Mouse (Mus musculus): ENCODE data around the gene Fam166b. TPM values are rescaled to one million over a fixed set of nuclear protein-coding genes. Genes with fewer than 3 reads are reported as not detected.

Fam166b gene
- polyA plus RNA-seq, 1 experiment from 2014 or later, result 1.5 TPM

DNA sequence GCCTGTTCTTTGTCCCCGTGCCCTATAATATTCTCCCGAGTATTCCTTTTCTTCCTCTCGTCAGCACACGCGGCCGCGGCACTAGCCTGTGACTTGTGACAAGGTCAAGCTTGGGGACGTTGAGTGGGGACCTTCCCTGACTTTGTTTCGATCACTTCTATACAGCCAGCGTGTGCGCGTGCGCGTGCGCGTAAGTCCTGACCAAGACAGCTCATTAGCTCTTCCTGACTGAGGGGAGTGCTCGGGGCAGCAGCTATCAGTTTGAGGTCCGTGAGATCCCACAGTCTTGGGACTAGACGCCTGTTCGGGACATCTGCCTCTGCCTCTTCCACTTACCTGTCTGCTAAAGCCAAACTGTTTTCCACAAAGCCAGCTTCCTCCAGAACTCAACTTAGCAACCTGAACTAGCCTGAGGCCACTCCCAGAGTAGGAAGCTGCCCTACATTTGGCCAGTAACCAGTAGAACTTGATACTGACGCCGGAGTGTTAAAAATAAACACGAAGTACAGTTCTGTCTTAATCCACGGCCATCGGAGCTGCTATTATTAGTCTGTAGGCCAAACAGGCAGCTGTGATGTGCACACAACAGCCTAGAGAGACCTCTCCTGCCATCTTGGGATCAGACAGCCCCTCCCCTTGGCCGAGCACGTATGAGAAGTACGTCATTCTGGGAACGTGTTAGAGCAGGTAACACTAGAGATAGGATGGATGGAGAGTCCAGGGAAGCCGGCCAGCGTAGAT lies 29.4 kb downstream of the Fam166b start:
- no peak for ATAC-seq (ENCODE audit: low FRiP score, low read depth)
- H3K9ac ChIP-seq, result no peak overlapping the region

DNA sequence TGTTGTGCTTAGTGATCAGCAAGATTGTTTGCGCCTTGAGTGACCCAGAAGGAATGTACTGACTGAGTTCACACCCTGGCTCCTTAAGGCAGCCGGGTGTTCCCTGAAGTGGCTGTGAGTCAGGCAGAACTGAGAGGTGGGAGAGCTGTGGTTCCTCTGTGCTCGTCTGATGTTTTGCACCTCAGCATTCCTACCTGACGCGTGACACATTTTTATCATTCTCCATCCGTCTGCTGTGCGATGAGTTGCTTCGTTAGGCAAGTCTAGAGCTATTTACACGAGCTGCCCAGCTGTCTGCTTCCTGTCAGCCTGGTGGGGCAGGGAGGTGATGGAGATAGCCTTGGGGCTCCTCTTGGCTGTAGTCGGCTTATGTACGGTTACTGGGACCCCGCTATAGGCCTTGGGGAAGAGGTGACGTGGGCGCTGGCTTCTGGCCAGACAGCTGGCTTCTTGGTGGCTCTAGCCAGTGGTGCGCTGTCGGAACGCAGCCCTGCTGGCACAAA lies 30.1 kb downstream of the Fam166b start:
- H3K4me1 ChIP-seq (replicated peaks), result peaks cover 27% of the 10 kb centered on the region
- WGBS, result 45% methylated on average over 17 of the region's 17 CpGs
- H3K9me3 ChIP-seq, result no peaks in the 10 kb centered on the region
- peak; percentile 55; the same call in 1 of the 2 replicates for ATAC-seq (ENCODE audit: low FRiP score, low read depth)
- H3K4me2 ChIP-seq, result peak overlapping the region; percentile 9
- H3K9ac ChIP-seq, result no peak overlapping the region
- H3K27me3 ChIP-seq, result no peaks in the 10 kb centered on the region
- H3K4me3 ChIP-seq, result no peak overlapping the region
- H3K27ac ChIP-seq (replicated peaks), result peak overlapping the region; percentile 1
- H3K36me3 ChIP-seq, result no peaks in the 10 kb centered on the region

More for the DNA sequence above, 29.4 kb downstream of the Fam166b start:
- 74% methylated on average over 31 of the region's 31 CpGs for WGBS
- Histone ChIP-seq H3K27ac (replicated peaks) (peak overlapping the region; percentile 1; the same call in 1 of the 2 replicates), H3K4me2 (peak overlapping the region; percentile 9), H3K27me3 (no peaks in the 10 kb centered on the region), H3K9me3 (no peaks in the 10 kb centered on the region), H3K4me1 (replicated peaks) (peaks cover 27% of the 10 kb centered on the region), H3K4me3 (no peak overlapping the region), H3K36me3 (no peaks in the 10 kb centered on the region)

DNA sequence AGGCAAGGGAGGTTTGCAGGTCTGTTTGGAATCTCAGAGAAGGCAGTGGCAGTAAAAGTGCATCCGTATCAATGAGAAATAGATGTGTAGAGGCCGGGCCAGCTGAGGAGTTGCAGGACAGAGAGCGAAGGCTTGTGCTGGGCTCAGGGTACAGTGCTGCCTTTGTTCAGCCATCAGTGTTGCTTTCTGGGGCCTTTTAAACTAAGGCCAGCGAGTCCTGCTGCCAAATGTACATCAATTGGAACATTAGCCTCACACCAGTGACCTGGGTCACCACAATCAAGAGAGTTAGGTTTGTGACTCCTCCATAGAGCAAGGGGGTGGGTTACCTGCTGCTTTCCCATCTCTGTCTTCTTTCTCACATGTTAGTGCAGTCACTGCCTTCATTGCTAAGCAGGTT lies 30.9 kb downstream of the Fam166b start:
- H3K4me1 ChIP-seq (replicated peaks), result peaks cover 27% of the 10 kb centered on the region
- peak overlapping the region; percentile 57 for H3K27ac ChIP-seq (replicated peaks)
- H3K9ac ChIP-seq, result no peak overlapping the region
- H3K36me3 ChIP-seq, result no peaks in the 10 kb centered on the region
- no peaks in the 10 kb centered on the region for H3K27me3 ChIP-seq
- WGBS, result 65% methylated on average over 4 of the region's 4 CpGs
- H3K9me3 ChIP-seq, result no peaks in the 10 kb centered on the region
- no peak overlapping the region for H3K4me2 ChIP-seq
- ATAC-seq (ENCODE audit: low FRiP score, low read depth), result no peak
- H3K4me3 ChIP-seq, result no peak overlapping the region

DNA sequence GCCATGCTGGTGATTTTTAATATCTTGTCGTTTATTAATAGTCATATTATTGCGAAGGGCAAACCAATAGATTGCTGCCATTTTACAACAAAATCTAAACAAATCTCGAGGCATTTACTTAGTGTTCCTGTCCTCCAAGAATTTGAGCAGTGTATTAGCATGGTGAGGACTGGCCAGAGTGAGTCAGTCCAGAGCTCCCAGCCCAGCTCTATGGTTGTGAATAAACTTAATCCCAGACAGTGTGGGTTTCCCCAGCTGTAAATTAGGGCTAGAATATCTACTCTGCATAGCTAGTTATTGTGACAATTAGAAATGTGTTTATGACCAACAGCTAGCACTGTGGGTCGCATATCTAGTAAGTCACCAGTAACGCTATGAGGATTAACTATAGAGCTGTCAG lies 32.6 kb downstream of the Fam166b start:
- WGBS, result 86% methylated on average over 5 of the region's 5 CpGs
- Histone ChIP-seq H3K27me3 (no peaks in the 10 kb centered on the region), H3K9ac (no peak overlapping the region), H3K4me3 (no peak overlapping the region), H3K4me2 (no peak overlapping the region), H3K27ac (replicated peaks) (no peak overlapping the region), H3K4me1 (replicated peaks) (peaks cover 27% of the 10 kb centered on the region), H3K9me3 (no peaks in the 10 kb centered on the region), H3K36me3 (no peaks in the 10 kb centered on the region)
- ATAC-seq (ENCODE audit: low FRiP score, low read depth), result no peak

DNA sequence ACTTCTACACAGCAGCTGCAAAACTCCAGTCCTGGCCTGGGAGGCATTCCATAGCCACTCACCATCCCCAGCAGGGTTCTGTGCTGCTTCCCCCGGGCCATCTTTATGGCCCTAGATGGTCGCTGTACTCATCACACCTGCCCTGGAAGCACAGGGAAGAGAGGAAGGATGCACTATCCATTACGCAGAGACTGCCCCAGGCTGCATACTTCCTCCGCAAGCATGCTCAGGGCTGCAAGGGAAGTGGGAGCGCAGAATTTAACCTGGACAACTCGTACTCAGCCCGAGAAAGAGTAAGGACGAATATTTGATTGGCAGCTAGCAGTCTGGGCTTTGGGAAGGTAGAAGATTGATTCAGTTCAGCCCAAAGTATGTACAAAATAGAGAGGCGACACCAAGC lies 33.1 kb downstream of the Fam166b start:
- no peak overlapping the region for H3K4me3 ChIP-seq
- H3K36me3 ChIP-seq, result no peaks in the 10 kb centered on the region
- H3K4me1 ChIP-seq (replicated peaks), result peaks cover 23% of the 10 kb centered on the region
- H3K27ac ChIP-seq (replicated peaks), result no peak overlapping the region
- H3K9me3 ChIP-seq, result no peaks in the 10 kb centered on the region
- ATAC-seq (ENCODE audit: low FRiP score, low read depth), result no peak
- H3K4me2 ChIP-seq, result no peak overlapping the region
- no peaks in the 10 kb centered on the region for H3K27me3 ChIP-seq
- no peak overlapping the region for H3K9ac ChIP-seq
- 77% methylated on average over 9 of the region's 9 CpGs for WGBS

DNA sequence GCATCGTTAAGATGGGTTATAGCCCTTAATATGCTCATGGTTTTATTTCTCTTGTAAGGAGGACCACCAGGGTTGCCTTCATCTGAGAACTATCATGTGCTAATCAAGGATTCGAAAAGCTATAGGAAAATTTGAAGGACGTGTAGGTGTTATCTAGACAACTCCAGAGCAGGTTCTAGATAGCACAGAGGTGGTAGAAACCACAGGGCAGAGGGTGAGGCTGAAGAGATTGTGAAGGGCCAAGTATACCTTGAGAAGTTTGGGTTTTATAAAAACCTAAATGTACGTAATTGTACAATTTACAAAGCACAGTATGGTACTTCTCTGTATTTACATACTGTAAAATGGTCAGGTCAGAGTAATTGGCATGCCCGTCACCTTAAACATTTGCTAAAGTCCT lies 33.8 kb downstream of the Fam166b start:
- H3K27me3 ChIP-seq, result no peaks in the 10 kb centered on the region
- H3K4me1 ChIP-seq (replicated peaks), result peaks cover 23% of the 10 kb centered on the region
- H3K9me3 ChIP-seq, result no peaks in the 10 kb centered on the region
- no peak overlapping the region for H3K9ac ChIP-seq
- no peak overlapping the region for H3K4me3 ChIP-seq
- no peak overlapping the region for H3K4me2 ChIP-seq
- H3K36me3 ChIP-seq, result no peaks in the 10 kb centered on the region
- WGBS, result 91% methylated on average over 5 of the region's 5 CpGs
- no peak for ATAC-seq (ENCODE audit: low FRiP score, low read depth)
- peak overlapping the region; percentile 0 for H3K27ac ChIP-seq (replicated peaks)

DNA sequence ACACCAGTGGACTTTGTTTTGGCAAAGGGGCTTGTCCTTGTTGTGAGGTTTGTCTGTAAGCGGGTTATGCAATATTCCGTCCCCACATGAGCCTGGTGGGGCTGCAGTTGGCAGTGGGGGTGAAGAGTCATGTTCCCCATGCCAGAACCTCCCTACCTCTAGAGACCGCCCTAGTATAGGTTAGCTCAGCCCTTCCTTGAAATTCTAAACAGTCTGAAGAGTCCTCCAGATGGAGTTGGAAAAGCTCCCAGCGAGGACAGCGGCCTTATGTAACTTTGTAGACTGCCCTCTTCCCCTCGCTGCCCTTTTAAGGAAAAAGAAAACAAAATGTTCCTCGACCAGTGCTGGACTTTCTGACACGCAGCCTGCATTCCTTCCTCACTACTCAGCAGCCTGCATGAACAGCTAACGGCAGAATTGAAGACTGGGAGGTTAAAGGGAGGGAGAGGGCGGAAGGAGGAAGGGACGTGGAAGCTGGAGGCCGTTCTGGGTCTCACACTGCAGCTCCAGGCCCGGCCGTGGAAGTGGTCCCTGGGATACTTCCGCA lies 34.5 kb downstream of the Fam166b start:
- Histone ChIP-seq H3K9me3 (no peaks in the 10 kb centered on the region), H3K4me1 (replicated peaks) (peaks cover 18% of the 10 kb centered on the region), H3K36me3 (no peaks in the 10 kb centered on the region), H3K27ac (replicated peaks) (peak overlapping the region; percentile 0; the same call in 1 of the 2 replicates), H3K27me3 (no peaks in the 10 kb centered on the region), H3K4me2 (no peak overlapping the region), H3K4me3 (no peak overlapping the region), H3K9ac (no peak overlapping the region)
- WGBS, result 75% methylated on average over 15 of the region's 15 CpGs
- no peak for ATAC-seq (ENCODE audit: low FRiP score, low read depth)

DNA sequence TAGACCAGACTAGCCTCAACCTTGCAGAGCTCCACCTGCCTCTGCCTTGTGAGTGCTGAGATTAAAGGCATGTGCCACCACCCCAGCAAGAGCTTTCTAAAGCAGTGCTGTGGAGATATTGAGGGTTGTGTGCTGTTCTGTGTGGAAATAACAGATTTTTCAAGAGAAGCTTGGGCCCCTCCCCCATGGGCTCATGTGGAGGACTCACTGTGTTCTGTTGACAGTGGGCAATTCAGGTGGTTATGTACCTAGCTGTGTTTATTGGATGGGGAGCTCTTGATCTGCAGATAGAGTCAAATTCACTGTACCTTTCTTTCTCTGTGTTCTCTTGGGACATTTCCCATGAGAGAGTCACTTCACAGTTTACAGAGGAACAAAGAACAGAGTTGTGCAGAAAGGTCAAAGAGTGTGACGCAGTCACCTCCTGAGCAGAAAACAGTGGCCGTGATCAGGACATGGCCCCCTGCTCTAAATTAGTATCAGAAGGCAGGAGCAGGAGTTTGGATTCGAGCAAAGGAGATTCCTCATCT lies 37.3 kb downstream of the Fam166b start:
- Histone ChIP-seq H3K4me2 (no peak overlapping the region), H3K4me1 (replicated peaks) (no peaks in the 10 kb centered on the region; the same call in 1 of the 2 replicates), H3K9me3 (no peaks in the 10 kb centered on the region), H3K27ac (replicated peaks) (no peak overlapping the region), H3K9ac (no peak overlapping the region), H3K4me3 (no peak overlapping the region), H3K36me3 (no peaks in the 10 kb centered on the region), H3K27me3 (no peaks in the 10 kb centered on the region)
- WGBS, result 78% methylated on average over 3 of the region's 3 CpGs
- ATAC-seq (ENCODE audit: low FRiP score, low read depth), result no peak

DNA sequence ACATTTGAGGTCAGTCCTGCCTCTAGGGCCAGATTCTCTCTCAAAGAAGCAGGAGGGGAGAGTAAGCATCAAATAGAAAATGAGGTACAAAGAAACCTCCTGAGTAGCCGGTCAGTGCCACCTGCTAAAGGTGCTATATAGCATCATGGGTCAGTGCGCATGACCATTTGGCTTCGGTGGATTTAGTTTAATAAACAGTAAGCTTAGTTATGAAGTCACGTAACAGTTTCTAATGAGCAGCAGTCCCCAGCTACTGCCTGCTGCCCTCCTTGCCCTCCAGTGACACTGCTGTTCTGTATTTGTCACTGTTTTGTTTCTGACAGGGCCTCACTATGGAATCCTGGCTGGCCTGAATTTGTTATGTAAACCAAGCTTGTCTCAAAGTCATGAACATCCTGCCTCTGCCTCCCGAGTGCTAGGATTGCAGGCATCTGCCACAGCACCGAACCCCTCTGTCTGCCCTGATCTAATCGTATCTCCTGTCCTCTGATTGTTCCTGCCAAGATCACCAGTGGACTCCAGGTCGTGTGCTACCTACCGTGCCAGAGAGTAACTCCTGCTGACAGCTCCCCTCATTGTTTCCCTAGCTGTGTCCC lies 39.0 kb downstream of the Fam166b start:
- 71% methylated on average over 9 of the region's 9 CpGs for WGBS

DNA sequence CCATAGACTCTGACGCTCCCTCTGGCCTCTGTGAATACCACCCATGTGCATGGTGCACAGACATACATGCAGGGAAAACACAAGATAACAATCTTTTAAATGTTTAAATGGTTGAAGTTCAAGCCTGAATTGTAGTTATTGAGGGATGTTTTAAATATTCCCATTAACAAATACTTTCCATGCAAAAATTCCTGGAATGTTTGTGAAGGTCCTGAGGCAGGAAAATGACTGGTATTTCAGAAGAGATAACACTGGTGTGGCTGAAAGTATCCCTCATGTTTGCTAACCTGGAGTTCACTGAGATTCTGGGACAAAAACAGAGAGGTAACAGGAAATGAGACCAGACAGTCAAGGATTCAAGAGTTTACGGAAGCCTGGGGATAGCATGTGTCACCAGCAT lies 39.5 kb downstream of the Fam166b start:
- H3K4me2 ChIP-seq, result no peak overlapping the region
- H3K36me3 ChIP-seq, result no peaks in the 10 kb centered on the region
- no peak for ATAC-seq (ENCODE audit: low FRiP score, low read depth)
- no peaks in the 10 kb centered on the region for H3K9me3 ChIP-seq
- H3K9ac ChIP-seq, result no peak overlapping the region
- peaks cover 5% of the 10 kb centered on the region; the same call in 1 of the 2 replicates for H3K4me1 ChIP-seq (replicated peaks)
- no peak overlapping the region for H3K4me3 ChIP-seq
- no peak overlapping the region for H3K27ac ChIP-seq (replicated peaks)
- no peaks in the 10 kb centered on the region for H3K27me3 ChIP-seq
- 85% methylated on average over 2 of the region's 2 CpGs for WGBS

More for the DNA sequence above, 39.0 kb downstream of the Fam166b start:
- peaks cover under 1% of the 10 kb centered on the region; the same call in 1 of the 2 replicates for H3K4me1 ChIP-seq (replicated peaks)
- H3K4me2 ChIP-seq, result no peak overlapping the region
- H3K9ac ChIP-seq, result no peak overlapping the region
- H3K36me3 ChIP-seq, result no peaks in the 10 kb centered on the region
- ATAC-seq (ENCODE audit: low FRiP score, low read depth), result no peak
- H3K27ac ChIP-seq (replicated peaks), result no peak overlapping the region
- H3K27me3 ChIP-seq, result no peaks in the 10 kb centered on the region
- no peak overlapping the region for H3K4me3 ChIP-seq
- no peaks in the 10 kb centered on the region for H3K9me3 ChIP-seq

DNA sequence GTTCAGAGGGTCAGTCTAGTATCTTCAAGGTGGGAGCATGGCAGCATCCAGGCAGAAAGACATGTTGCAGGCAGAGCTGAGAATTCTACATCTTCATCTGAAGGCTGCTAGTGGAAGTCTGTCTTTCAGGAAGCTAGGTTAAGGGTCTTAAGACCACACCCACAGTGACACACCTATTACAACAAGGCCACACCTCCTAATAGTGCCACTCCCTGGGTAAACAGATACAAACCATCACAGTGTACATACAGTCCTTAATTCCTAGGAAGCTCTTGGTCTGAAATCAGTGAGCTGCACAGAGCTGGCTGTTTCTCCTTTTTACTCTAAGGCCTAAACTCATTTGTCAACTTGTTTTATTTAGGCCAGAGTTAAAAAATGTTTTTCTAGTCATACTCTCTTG lies 42.0 kb downstream of the Fam166b start:
- Histone ChIP-seq H3K27ac (replicated peaks) (no peak overlapping the region), H3K36me3 (no peaks in the 10 kb centered on the region), H3K4me1 (replicated peaks) (peaks cover 23% of the 10 kb centered on the region), H3K4me2 (no peak overlapping the region), H3K4me3 (no peak overlapping the region), H3K9me3 (no peaks in the 10 kb centered on the region), H3K27me3 (no peaks in the 10 kb centered on the region), H3K9ac (no peak overlapping the region)
- no peak for ATAC-seq (ENCODE audit: low FRiP score, low read depth)

DNA sequence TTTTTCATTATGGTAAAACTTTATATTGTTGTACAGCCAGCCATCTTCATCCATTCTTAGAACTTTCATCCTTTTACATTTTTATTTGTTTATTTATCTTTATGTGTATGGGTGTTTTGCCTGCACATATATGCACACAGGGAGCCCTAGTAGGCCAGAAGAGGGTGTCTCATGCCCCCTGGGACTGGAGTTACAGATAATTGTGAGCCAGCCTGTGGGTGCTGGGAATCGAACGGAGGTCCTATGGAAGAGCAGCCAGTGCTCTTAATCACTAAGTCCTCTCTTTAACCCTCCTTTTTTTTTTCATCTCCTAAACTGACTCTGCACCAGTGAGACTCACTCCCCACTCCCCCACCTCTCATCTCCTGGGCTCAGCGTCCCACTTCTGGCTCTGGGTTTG lies 44.4 kb downstream of the Fam166b start:
- Histone ChIP-seq H3K36me3 (no peaks in the 10 kb centered on the region), H3K27me3 (no peaks in the 10 kb centered on the region), H3K9me3 (no peaks in the 10 kb centered on the region), H3K4me3 (no peak overlapping the region), H3K27ac (replicated peaks) (no peak overlapping the region), H3K4me1 (replicated peaks) (peaks cover 34% of the 10 kb centered on the region), H3K9ac (no peak overlapping the region), H3K4me2 (no peak overlapping the region)
- ATAC-seq (ENCODE audit: low FRiP score, low read depth), result no peak
- 92% methylated on average over 3 of the region's 3 CpGs for WGBS

Data from hindbrain, embryonic 15.5 days (tissue).